Mouse (Mus musculus): ENCODE results near the gene Snrpe. TPM values are rescaled to one million over a fixed set of nuclear protein-coding genes. Genes with fewer than 3 reads are reported as not detected.

Gene Snrpe
- polyA plus RNA-seq (2012; rRNA removed), result 278 and 299 TPM in 2 replicates

GRCm38 (mm10) chr1:133609771-133610502 lies at the start of gene Snrpe:
Snrpe (minus strand) TSS chr1:133610291.

Other genes with a start within 250 kb of the Snrpe start
- 2.8 and 3.3 TPM in 2 replicates for gene Etnk2, start 246.7 kb downstream of the Snrpe start, polyA plus RNA-seq (2012; rRNA removed)
- gene Sox13, start 185.9 kb downstream of the Snrpe start, polyA plus RNA-seq (2012; rRNA removed), result 4.3 TPM in 2 replicates
- 0.98 and 1.4 TPM in 2 replicates for gene Zbed6, start 50.6 kb upstream of the Snrpe start, polyA plus RNA-seq (2012; rRNA removed)
- 1.9 and 2.5 TPM in 2 replicates for gene Gm38394, start 51.0 kb upstream of the Snrpe start, polyA plus RNA-seq (2012; rRNA removed)
- gene Lax1, start 79.8 kb upstream of the Snrpe start, polyA plus RNA-seq (2012; rRNA removed), result 0.76 and 1.2 TPM in 2 replicates
- gene Atp2b4, start 190.8 kb upstream of the Snrpe start, polyA plus RNA-seq (2012; rRNA removed), result 14.2 and 18.2 TPM in 2 replicates

All from liver, embryonic 14 days (tissue).